Mouse (Mus musculus) E14TG2a.4 (cell line): Measurements from ENCODE around the gene Atxn7l1.

ENCODE experiments used
- H3K27me3 ChIP-seq: 2 replicates; pipeline ENCODE4 v1.6.1; 2014; ENCODE audit warnings: low read length, control low read depth; ENCODE audit not compliant: insufficient read depth
- H3K36me3 ChIP-seq: 2 replicates; pipeline ENCODE4 v1.6.1; 2014; ENCODE audit warnings: low read length, control low read depth; ENCODE audit not compliant: insufficient read depth
- H3K4me1 ChIP-seq: replicated peaks from 2 replicates; pipeline ENCODE4 v1.6.1; 2014; ENCODE audit warnings: low read depth, low read length, control low read depth
- H3K4me3 ChIP-seq: replicated peaks from 2 replicates; pipeline ENCODE4 v1.5.1; 2014; ENCODE audit warnings: mild to moderate bottlenecking, low read length
- H3K9me3 ChIP-seq: 2 replicates; pipeline ENCODE4 v1.6.1; 2014; ENCODE audit warnings: low read length, control low read depth
- CTCF ChIP-seq: conservative IDR thresholded peaks from 2 replicates; pipeline ENCODE4 v1.5.1; 2014; ENCODE audit warnings: low read length
- NANOG ChIP-seq: IDR thresholded peaks from 2 replicates; pipeline ENCODE4 v1.6.1; 2014; ENCODE audit warnings: borderline replicate concordance, low read length, mixed read lengths
- POU5F1 ChIP-seq: IDR thresholded peaks from 2 replicates; pipeline ENCODE4 v1.6.1; 2014; ENCODE audit warnings: low read length, borderline replicate concordance

The Atxn7l1 gene

GRCm38 (mm10) chr12:33139083-33139482 lies 8.4 kb upstream of the Atxn7l1 start:
- no peak for TF ChIP-seq CTCF
- TF ChIP-seq NANOG: no peak
- no peak for TF ChIP-seq POU5F1
- Histone ChIP-seq H3K9me3 (no peaks in the 10 kb centered on the region), H3K4me1 (peaks cover 5% of the 10 kb centered on the region), H3K4me3 (no peak overlapping the region), H3K36me3 (peaks cover 24% of the 10 kb centered on the region), H3K27me3 (no peaks in the 10 kb centered on the region)

- no peak overlapping the region for H3K4me3 ChIP-seq
- TF ChIP-seq POU5F1: no peak
- no peak for TF ChIP-seq CTCF
- no peak for TF ChIP-seq NANOG
- H3K36me3 ChIP-seq: peaks cover 8% of the 10 kb centered on the region; the same call in 1 of the 2 replicates
- peaks cover 33% of the 10 kb centered on the region for H3K4me1 ChIP-seq
- H3K27me3 ChIP-seq: peaks cover 40% of the 10 kb centered on the region
- no peaks in the 10 kb centered on the region for H3K9me3 ChIP-seq
These were observed 3.0 kb upstream of the Atxn7l1 start for GRCm38 (mm10) chr12:33144456-33144855.

GRCm38 (mm10) chr12:33146622-33147433 lies 665 bp upstream of the Atxn7l1 start:
- Histone ChIP-seq H3K9me3 (no peaks in the 10 kb centered on the region), H3K4me3 (peak overlapping the region; percentile 91), H3K36me3 (no peaks in the 10 kb centered on the region; the same call in 1 of the 2 replicates), H3K27me3 (peaks cover 44% of the 10 kb centered on the region), H3K4me1 (peaks cover 33% of the 10 kb centered on the region)
- TF ChIP-seq POU5F1: no peak
- TF ChIP-seq CTCF: no peak
- no peak for TF ChIP-seq NANOG

DNA sequence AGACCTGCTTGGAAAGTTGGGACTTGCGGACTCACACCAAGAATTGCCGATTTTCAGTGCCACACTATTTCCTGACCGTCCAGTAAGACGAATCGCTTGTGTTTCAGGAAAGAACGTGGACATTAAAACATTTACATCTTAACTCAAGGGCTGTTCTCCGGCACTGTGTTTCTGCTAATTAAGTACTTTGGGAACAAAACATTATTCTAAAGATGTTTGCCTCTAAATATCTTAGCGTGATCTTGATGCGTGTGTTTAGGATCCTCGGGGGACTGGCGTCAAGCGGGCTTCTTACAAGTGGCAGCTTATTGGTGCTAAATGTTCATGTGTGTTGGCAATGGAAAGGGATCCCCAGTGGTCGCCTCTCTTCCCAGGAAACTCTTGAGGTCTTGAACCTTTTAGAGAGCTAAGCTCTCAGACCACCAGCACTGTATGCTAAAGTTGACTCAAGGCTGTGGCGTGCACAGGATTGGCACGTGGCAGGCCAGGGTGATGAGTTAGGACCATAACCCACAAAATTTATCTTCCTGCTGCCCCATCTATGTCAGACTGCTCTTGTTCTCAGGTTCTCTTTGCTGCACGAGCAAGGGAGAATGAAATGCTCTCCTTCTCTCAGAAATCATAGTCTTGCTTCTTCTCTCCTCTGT lies 2.2 kb downstream of the Atxn7l1 start:
- no peak overlapping the region for H3K4me3 ChIP-seq
- H3K4me1 ChIP-seq: peaks cover 42% of the 10 kb centered on the region
- H3K36me3 ChIP-seq: no peaks in the 10 kb centered on the region; the same call in 1 of the 2 replicates
- peaks cover 44% of the 10 kb centered on the region for H3K27me3 ChIP-seq
- TF ChIP-seq NANOG: no peak
- TF ChIP-seq CTCF: no peak
- no peak for TF ChIP-seq POU5F1
- no peaks in the 10 kb centered on the region for H3K9me3 ChIP-seq

DNA sequence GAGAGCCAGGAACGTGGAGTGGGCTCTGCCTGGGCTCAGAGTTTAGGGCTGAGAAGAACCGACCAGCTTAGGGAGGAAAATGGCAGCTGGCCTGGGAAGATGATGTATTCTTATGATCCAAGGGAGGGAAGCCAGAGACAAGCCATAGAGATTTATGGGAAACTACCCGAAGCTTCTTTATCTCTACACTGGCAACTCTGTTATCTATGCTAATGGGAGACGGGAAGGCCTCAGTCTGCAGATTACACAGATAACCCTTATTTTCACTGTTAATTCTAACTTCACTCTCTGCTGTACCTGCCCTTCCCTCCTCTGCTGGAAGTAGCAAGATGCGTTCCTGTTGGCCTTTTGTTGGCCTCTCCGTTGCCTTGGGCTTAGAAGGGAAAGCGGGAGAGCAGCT lies 5.6 kb downstream of the Atxn7l1 start:
- H3K4me3 ChIP-seq: no peak overlapping the region
- H3K9me3 ChIP-seq: no peaks in the 10 kb centered on the region
- peaks cover 16% of the 10 kb centered on the region for H3K27me3 ChIP-seq
- no peaks in the 10 kb centered on the region; the same call in 1 of the 2 replicates for H3K36me3 ChIP-seq
- peaks cover 28% of the 10 kb centered on the region for H3K4me1 ChIP-seq
- TF ChIP-seq CTCF (no peak), POU5F1 (no peak), NANOG (no peak)

DNA sequence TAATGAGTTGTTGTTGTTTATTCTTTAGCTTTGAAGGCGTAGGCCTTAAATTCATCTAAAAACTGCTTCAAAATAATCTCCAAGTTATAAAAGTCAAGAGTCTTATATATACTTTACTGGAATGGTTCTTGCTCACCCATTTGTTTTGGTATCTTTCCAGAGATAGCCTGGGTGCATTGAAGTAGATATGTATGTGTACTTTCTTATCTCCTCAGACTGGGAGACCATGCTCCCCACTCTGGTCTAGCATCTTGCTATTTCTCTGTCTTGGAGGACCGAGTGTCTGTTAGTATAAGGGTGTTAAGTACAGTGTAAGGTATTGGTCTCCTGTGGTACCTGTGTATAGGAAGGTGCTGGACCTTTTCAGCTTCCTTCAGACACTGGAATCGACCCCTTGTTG lies 6.4 kb downstream of the Atxn7l1 start:
- TF ChIP-seq NANOG (no peak), CTCF (no peak), POU5F1 (no peak)
- Histone ChIP-seq H3K27me3 (peaks cover 9% of the 10 kb centered on the region), H3K36me3 (no peaks in the 10 kb centered on the region; the same call in 1 of the 2 replicates), H3K9me3 (no peaks in the 10 kb centered on the region), H3K4me3 (no peak overlapping the region), H3K4me1 (peaks cover 26% of the 10 kb centered on the region)

- no peaks in the 10 kb centered on the region for H3K9me3 ChIP-seq
- H3K36me3 ChIP-seq: no peaks in the 10 kb centered on the region
- no peak overlapping the region for H3K4me3 ChIP-seq
- H3K4me1 ChIP-seq: peaks cover 26% of the 10 kb centered on the region
- no peak for TF ChIP-seq POU5F1
- TF ChIP-seq NANOG: no peak
- no peak for TF ChIP-seq CTCF
- peaks cover 4% of the 10 kb centered on the region; the same call in 1 of the 2 replicates for H3K27me3 ChIP-seq
These were observed 7.2 kb downstream of the Atxn7l1 start for GRCm38 (mm10) chr12:33154732-33155131.

DNA sequence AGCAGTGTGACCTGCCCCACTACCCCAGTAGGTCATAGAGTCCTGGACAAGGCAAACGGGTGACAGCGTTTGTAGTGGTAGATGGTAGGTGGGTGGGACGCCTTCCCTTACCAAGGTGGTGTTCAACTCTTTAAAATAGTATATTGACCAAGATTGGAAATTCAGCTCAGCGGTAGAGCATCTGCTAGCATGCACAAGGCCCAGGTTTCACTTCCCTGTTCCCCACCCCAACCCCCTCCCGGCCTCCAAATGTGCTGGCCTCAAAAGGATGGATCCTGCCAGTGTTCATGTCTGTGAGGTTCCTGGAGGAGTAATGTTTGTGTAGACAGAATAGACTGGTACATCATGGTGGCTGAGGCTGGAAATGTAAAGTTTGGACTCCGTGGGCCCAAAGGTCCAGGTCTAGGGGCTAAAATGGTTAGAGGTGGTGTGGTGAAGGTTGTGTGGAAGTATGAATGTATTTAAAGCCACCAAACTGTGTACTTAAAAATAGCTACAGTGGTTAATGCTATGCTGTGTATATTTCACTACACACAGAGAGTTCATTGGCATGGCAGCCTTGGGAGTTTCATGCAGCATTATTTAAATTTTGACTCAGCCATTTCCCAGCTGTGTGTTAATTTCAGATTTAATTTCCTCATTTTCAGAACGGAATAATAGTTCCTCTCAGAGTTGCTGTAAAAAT lies 9.0 kb downstream of the Atxn7l1 start:
- TF ChIP-seq CTCF (no peak), POU5F1 (no peak), NANOG (no peak)
- peaks cover 26% of the 10 kb centered on the region for H3K4me1 ChIP-seq
- no peaks in the 10 kb centered on the region for H3K9me3 ChIP-seq
- no peaks in the 10 kb centered on the region for H3K27me3 ChIP-seq
- no peak overlapping the region for H3K4me3 ChIP-seq
- H3K36me3 ChIP-seq: no peaks in the 10 kb centered on the region
